Mouse (Mus musculus) neural tube, embryonic 13.5 days (tissue): ENCODE measurements at regions not wholly inside any gene's neighbourhood (a gene's known extent, or its start where the extent isn't known, plus 50 kb on each side); places are given as distances from the start of the nearest gene placed in this dataset. TPM values are rescaled to one million over a fixed set of nuclear protein-coding genes. Genes with fewer than 3 reads are reported as not detected.

Experiments used
- ATAC-seq: fragments of 200-750 bp; cut with Nextera tagmentation; 2 replicates; pipeline ENCODE4 v1.8.0; 2017; ENCODE audit warnings: low read depth, mild to moderate bottlenecking, moderate TSS enrichment, moderate library complexity
- H3K27ac ChIP-seq: fragments of 300-500 bp; sonication (generic); replicated peaks from 2 replicates; pipeline ENCODE4 v1.5.1; 2015; ENCODE audit warnings: moderate library complexity, mild to moderate bottlenecking, inconsistent platforms
- H3K27me3 ChIP-seq: fragments of 300-500 bp; sonication (generic); 2 replicates; pipeline ENCODE4 v1.6.1; 2015; ENCODE audit warnings: mild to moderate bottlenecking, inconsistent platforms
- H3K36me3 ChIP-seq: fragments of 300-500 bp; sonication (generic); 2 replicates; pipeline ENCODE4 v1.6.1; 2015; ENCODE audit warnings: mild to moderate bottlenecking, inconsistent platforms
- H3K4me1 ChIP-seq: fragments of 300-500 bp; sonication (generic); replicated peaks from 2 replicates; pipeline ENCODE4 v1.6.1; 2015; ENCODE audit warnings: inconsistent platforms
- H3K4me2 ChIP-seq: fragments of 300-500 bp; sonication (generic); 2 replicates; pipeline ENCODE4 v1.6.1; 2015; ENCODE audit warnings: inconsistent platforms, mild to moderate bottlenecking, moderate library complexity
- H3K4me3 ChIP-seq: fragments of 300-500 bp; sonication (generic); 2 replicates; pipeline ENCODE4 v1.5.1; 2015; ENCODE audit warnings: mild to moderate bottlenecking, inconsistent platforms
- H3K9ac ChIP-seq: fragments of 300-500 bp; sonication (generic); 2 replicates; pipeline ENCODE4 v1.6.1; 2015; ENCODE audit warnings: moderate library complexity, mild to moderate bottlenecking, inconsistent platforms
- H3K9me3 ChIP-seq: fragments of 300-500 bp; sonication (generic); 2 replicates; pipeline ENCODE4 v1.6.1; 2016; ENCODE audit warnings: inconsistent platforms
- WGBS: fragments of 180-500 bp; shearing (Covaris S2); methylation state at CpG from one replicate; pipeline ENCODE4 v1.1.7; 2015; 5-methylcytosine and 5-hydroxymethylcytosine counted together
- microRNA-seq: library from miRNA; unstranded; fragments of <30 nt; microRNA quantifications from one replicate; pipeline ENCODE4, GENCODE M21; 2016

GRCm38 (mm10) chr12:35207605-35208004, 160.6 kb downstream of the Snx13 start:
- H3K27me3 ChIP-seq, result no peaks in the 10 kb centered on the region
- no peak for ATAC-seq
- H3K27ac ChIP-seq, result no peak overlapping the region
- H3K4me2 ChIP-seq, result no peak overlapping the region
- no peak overlapping the region for H3K9ac ChIP-seq
- no peaks in the 10 kb centered on the region for H3K4me1 ChIP-seq
- WGBS, result 73% methylated on average over 3 of the region's 3 CpGs
- H3K4me3 ChIP-seq, result no peak overlapping the region
- H3K9me3 ChIP-seq, result no peaks in the 10 kb centered on the region
- no peaks in the 10 kb centered on the region for H3K36me3 ChIP-seq

GRCm38 (mm10) chr12:35203398-35203797, 156.4 kb downstream of the Snx13 start:
- Histone ChIP-seq H3K4me1 (no peaks in the 10 kb centered on the region), H3K4me2 (no peak overlapping the region), H3K27ac (no peak overlapping the region), H3K4me3 (no peak overlapping the region), H3K9me3 (no peaks in the 10 kb centered on the region), H3K9ac (no peak overlapping the region), H3K36me3 (no peaks in the 10 kb centered on the region), H3K27me3 (no peaks in the 10 kb centered on the region)
- WGBS, result 92% methylated on average over 1 of the region's 1 CpGs
- no peak for ATAC-seq

GRCm38 (mm10) chr12:35200110-35200509, 153.1 kb downstream of the Snx13 start:
- Histone ChIP-seq H3K9ac (no peak overlapping the region), H3K36me3 (no peaks in the 10 kb centered on the region), H3K4me2 (no peak overlapping the region), H3K27ac (no peak overlapping the region), H3K9me3 (no peaks in the 10 kb centered on the region), H3K27me3 (no peaks in the 10 kb centered on the region), H3K4me3 (no peak overlapping the region), H3K4me1 (no peaks in the 10 kb centered on the region)
- no peak for ATAC-seq
- 50% methylated on average over 5 of the region's 5 CpGs for WGBS

Small RNAs in the stretch of these regions (microRNA-seq; reads per million reads assigned to microRNA genes)
- gene Gm44396, result not detected
